Mouse (Mus musculus) cerebellum, postnatal 10 days (tissue): Measurements from ENCODE around the gene Dkk3.
"Not testable (repeated sequence)": the region's sequence is repeated elsewhere in the genome, so short reads cannot be mapped to it uniquely, and the experiment has no call there.

Experiments used
- DNase-seq, 2 experiments: peaks; one replicate each; pipeline ENCODE4 v3.0.0; 2021; ENCODE audit warnings: mixed read lengths in 2 of 2

Dkk3 gene

GRCm38 (mm10) chr7:112165593-112165992 is 6.7 kb upstream of the Dkk3 start:
- no peak for DNase-seq

GRCm38 (mm10) chr7:112165032-112165431 is 6.2 kb upstream of the Dkk3 start:
- not testable (repeated sequence) for DNase-seq

DNA sequence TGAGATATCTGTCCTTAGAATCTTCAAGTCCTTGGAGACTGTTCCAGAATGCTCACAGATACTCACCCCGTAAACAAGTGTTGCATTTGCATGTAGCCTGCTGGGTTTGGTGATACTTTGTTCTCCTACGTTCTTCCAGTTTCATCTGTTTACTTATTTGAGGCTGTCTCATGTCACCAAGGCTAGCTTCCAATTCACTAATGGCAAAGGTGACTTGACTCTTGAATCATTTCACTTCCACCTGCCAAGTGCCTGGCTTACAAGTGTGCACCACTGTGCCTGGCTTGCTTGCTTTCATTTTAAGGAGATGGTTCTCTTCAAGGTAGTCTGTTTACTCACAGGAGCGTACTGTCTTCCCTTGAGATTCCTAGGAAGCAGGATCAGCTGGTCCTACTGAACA is 5.6 kb upstream of the Dkk3 start:
- no peak for DNase-seq

GRCm38 (mm10) chr7:112159835-112160234 is 978 bp upstream of the Dkk3 start:
- no peak for DNase-seq

DNA sequence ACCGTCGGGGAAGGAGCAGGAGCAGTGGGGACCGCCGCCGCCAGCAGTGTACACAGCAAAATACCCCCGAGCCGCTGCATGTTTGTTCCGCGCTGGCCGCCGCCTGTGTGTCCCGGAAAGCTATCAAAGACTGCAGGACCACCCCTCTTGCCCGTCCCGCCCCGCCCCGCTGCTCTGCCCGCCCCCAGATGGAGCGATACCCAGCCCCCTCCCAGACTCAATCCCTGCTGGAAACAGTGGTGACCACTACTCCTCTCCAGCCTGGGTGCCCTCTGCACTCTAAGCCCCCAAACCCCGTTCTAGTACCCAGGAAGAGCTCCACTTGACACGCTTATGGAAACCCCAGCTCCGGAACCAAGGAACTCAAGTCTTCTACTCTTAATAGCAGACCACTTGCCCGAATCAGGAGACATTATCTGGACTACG is 528 bp downstream of the Dkk3 start:
- peak; percentile 36 to 40 for DNase-seq

- DNase-seq: peak in 1 of 2 experiments; percentile 18
Observed at GRCm38 (mm10) chr7:112157584-112158315, 1.1 kb downstream of the Dkk3 start.

GRCm38 (mm10) chr7:112155194-112155593 is 3.7 kb downstream of the Dkk3 start:
- DNase-seq: no peak

DNA sequence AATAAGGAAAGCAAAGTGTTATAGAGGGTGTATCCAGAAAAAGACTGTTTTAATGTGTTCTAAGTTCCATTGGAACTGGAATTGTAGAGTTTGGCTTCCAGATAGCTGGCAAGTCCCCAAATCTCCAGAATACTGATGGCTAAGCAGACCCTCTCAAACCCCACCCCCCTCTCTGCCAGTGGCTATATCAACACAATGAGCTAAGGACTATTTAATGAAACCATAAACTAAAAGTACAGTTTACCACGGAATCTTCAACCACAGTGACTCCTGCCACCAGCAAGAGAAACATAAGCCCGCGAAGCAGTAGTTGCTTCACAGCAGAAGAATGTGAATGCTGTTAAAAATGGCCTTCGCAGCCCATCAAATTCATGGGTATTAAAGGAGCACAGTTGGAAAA is 4.4 kb downstream of the Dkk3 start:
- peak; percentile 25 to 34 for DNase-seq

DNA sequence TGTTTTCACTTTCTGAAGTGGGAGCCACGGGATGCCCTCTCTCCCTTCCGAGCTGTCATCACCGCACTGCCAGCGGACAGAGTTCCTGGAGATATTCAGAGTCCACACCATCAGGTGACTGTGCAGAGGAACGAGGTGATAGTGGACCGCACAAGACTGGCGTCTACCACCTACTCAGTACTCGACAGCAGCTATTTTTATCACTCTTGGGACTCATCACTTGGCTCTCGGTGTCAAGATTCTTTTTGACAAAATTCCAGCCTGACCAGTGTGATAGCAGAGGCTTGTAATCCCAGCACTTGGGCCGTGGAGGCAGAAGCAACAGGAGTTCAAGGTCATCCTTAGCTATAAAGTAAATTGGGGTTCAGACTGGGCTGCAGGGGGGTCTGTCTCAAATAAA is 9.7 kb downstream of the Dkk3 start:
- DNase-seq: no peak

- peak; percentile 44 to 58 for DNase-seq
Observed at GRCm38 (mm10) chr7:112147979-112148378, 10.9 kb downstream of the Dkk3 start.

DNA sequence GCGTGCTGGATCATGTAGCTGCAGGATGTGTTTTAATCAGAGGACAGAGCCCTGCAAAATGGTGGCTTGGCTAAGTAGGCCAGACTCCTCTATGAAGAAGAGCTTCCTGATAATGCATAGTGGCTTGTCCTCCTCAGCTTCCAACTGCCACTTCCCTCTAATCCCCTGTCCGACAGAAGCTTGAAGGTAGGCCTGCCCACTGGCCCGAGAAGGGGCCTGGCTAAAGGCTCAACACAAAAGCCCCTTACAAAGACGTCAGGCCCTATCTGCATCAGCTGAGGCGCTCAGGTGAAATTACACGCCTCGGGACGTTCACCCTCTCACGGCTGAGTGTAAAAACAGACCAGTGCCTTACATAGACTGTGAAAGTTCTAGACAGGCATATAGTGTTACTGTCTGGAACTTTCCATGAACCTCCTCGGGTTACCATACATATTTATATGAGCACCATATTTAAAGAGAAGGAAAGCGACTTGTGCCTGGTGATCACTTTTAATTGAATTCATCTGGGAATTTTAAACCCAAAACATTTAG is 14.1 kb downstream of the Dkk3 start:
- DNase-seq: no peak

DNA sequence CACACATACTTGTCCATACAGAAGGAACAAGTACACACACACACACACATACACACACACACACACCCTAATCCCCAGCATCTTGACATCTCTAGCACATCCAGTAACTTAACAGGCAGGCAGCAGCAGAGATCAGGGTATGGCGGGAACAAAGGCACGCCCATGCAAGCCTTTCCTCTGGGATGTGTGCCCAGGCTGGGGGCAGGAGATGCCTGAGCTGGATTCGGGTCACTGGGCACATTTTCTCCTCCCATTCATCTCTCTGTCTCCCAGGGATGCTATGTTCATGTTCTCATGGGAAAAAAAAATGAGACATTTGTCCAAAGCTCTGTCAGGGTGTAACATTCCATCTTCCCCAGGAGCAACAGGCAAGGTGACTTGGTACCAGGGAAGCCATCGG is 14.9 kb downstream of the Dkk3 start:
- peak in 1 of 2 experiments; percentile 34 for DNase-seq

DNA sequence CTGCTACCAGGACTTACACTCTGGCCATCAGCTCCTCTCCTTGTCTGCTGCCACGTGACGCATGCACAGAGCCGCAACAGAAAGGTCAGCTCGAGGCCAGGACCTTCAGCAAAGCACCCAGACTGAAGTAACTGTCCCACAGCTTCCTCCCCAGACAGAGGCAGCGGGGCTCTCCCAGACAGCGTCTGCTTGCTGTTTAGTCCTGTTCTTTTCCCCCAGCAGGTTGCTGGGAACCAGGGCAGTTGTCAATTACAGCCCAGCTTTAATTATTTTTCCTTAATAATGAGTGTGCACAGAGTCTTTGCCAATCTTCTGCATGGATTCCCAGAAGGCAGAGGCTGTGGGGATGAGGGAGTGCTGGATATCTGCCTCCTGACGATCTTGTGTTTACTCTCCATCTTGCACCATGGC is 15.8 kb downstream of the Dkk3 start:
- no peak for DNase-seq

- no peak for DNase-seq
Observed at GRCm38 (mm10) chr7:112142616-112143015, 16.2 kb downstream of the Dkk3 start.

GRCm38 (mm10) chr7:112140725-112141124 is 18.1 kb downstream of the Dkk3 start:
- no peak for DNase-seq

GRCm38 (mm10) chr7:112138509-112139405 is 20.1 kb downstream of the Dkk3 start:
- no peak for DNase-seq

DNA sequence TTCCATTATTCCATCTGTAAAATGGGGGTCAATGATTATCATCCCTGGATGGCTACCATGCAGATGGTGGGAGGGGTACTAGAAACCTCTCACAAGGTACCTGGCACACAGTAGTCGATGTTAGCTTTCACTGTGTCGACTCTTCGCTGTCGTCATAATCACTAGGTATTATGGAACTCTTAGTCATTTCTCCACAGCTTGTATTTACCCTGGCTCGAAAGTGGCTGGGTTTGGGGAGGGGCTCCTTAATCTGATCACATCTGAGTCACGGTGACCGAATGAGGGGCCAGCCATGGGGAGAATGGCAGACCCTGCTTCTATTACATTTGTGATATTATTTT is 20.7 kb downstream of the Dkk3 start:
- DNase-seq: no peak

DNA sequence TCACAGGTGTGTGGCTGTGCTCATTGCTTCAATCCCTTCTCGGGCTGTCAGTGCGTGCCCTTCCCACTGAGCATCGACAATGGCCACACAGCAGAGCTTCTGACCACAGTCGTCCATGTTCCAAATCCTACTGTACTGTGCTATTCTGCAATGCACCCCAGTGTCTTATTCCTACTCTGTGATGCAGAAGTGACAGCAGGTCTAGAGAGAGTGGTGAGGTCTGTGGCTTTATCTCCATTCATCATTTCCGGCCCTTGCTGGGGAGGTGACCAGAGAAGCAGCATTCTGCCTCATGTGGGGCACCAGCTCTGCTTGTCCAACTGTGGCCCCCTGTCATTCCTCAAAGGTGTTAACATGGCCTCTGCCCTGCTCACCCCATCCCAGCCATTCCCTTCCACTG is 22.3 kb downstream of the Dkk3 start:
- no peak for DNase-seq

DNA sequence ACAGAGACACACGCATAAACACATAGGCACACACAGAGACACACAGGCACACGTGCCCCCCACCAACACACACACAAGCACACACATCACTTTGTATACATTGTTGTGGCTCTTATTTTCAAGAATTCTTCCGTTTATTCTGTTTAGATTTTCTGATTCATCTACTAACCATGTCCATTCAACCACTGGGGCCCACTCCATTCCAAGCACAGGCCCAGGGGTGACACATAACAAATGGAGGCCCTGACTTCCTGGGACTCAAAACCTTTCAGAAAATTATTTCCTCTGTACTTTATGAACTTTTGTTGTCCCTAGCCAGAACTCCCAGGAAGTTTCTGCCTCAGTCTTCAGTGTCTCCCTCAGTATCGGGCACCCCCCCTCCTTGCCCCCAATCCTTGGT is 23.7 kb downstream of the Dkk3 start:
- DNase-seq: no peak

DNA sequence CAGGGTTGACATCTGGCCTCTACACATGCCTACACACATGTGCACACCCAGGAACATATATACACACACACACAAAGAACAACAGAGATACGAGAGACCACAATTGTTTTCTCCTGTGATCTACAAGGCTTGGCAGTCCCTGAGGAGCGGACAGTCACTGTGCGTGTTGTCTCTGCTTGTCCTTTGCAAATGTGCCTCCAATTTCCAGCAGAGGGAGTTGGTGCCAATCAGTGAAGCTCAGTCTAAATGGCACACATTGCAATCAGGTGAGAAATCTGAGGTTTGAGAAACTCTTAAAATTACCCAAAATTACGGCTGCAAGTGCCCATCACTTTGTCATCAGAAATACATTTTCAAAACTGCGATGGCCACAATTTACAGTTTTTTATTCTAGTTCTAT is 25.6 kb downstream of the Dkk3 start:
- peak in 1 of 2 experiments; percentile 40 for DNase-seq

DNA sequence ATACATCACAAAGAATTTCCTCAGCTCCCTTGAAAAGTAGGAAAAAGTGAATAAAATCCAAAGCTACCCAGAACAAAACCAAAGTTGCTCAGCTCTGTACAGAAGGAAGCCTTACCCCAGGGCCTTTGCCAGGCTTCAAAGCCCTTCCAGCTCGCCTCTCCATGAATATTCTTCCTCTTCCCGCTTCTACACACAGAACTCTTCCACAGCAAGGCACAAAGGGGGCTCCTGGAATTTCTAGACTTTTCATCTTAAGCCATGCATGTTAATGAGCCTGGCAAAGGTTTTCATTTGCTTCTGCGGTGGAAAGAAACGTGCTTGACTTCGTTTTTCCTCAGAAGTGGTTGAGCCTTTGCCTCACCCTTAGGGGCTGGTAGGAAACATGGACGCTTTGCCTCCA is 26.9 kb downstream of the Dkk3 start:
- no peak for DNase-seq

- no peak for DNase-seq
Observed at GRCm38 (mm10) chr7:112130660-112131059, 28.2 kb downstream of the Dkk3 start.

DNA sequence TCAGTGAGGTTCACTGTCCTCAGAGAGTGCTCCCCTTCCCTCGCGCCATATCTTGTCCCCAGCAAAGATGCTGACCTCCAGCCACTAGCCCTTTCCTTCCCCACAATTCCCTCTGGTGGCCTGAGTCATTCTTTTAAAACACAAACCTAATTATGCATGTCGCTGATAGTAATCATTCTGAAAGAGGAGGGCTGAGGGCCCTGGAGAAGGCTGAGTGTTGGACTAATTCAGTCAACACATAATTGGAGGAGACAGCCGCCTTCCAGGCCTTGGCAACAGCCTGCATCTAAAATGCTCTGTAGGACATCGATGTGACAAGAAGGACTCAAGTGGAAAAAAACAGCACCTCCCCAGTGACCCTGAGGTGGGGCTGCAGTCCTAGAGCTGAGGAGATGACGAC is 29.0 kb downstream of the Dkk3 start:
- peak; percentile 77 to 81 for DNase-seq

DNA sequence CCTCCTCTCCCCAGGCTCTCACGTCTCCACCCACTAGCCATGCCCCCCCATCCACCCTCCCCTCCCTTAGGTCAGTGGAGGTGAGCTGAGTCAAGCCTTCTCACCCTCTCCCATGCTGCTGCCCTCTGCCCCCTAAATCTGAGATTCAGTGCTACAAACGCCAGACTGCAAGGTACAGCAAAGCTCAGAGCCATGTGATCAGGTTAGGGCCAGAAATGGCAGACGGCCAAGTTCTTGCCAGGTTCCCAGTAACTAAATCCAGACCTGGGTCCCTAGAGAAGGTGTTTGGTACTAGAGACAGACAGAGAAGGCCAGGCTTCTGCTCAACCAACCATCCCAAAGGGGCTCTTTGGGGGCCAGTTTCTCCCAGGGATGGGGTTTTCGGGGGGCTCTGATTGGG is 30.0 kb downstream of the Dkk3 start:
- peak; percentile 69 to 70 for DNase-seq
